Mouse (Mus musculus): ENCODE data around the gene Arrdc5. TPM values are rescaled to one million over a fixed set of nuclear protein-coding genes. Genes with fewer than 3 reads are reported as not detected.

Gene Arrdc5
- polyA plus RNA-seq, 1 experiment from 2014 or later = not detected

- Histone ChIP-seq H3K4me1 (peaks cover 27% of the 10 kb centered on the region), H3K4me3 (peak overlapping the region; percentile 53), H3K36me3 (peaks cover 29% of the 10 kb centered on the region), H3K4me2 (replicated peaks) (peak overlapping the region; percentile 76), H3K9me3 (no peaks in the 10 kb centered on the region), H3K27ac (peak overlapping the region; percentile 96), H3K27me3 (no peaks in the 10 kb centered on the region), H3K9ac (peak overlapping the region; percentile 63)
- 29% methylated on average over 3 of the region's 3 CpGs for WGBS
- ATAC-seq (ENCODE audit: insufficient number of reproducible peaks, insufficient read depth, low FRiP score, low TSS enrichment) = no peak
These were observed 11.2 kb downstream of the Arrdc5 start for GRCm38 (mm10) chr17:56288866-56289265.

GRCm38 (mm10) chr17:56287830-56288229 lies 12.3 kb downstream of the Arrdc5 start:
- H3K27me3 ChIP-seq = no peaks in the 10 kb centered on the region
- no peak overlapping the region for H3K4me3 ChIP-seq
- WGBS = 59% methylated on average over 3 of the region's 3 CpGs
- H3K36me3 ChIP-seq = peaks cover 34% of the 10 kb centered on the region
- H3K9ac ChIP-seq = no peak overlapping the region
- peak overlapping the region; percentile 32 for H3K27ac ChIP-seq
- peak overlapping the region; percentile 27 for H3K4me2 ChIP-seq (replicated peaks)
- peaks cover 27% of the 10 kb centered on the region for H3K4me1 ChIP-seq
- no peaks in the 10 kb centered on the region for H3K9me3 ChIP-seq
- no peak for ATAC-seq (ENCODE audit: insufficient number of reproducible peaks, insufficient read depth, low FRiP score, low TSS enrichment)

- Histone ChIP-seq H3K4me3 (no peak overlapping the region), H3K9me3 (no peaks in the 10 kb centered on the region), H3K27me3 (no peaks in the 10 kb centered on the region), H3K9ac (no peak overlapping the region), H3K27ac (no peak overlapping the region), H3K36me3 (peaks cover 47% of the 10 kb centered on the region), H3K4me1 (peaks cover 22% of the 10 kb centered on the region), H3K4me2 (replicated peaks) (no peak overlapping the region)
- 92% methylated on average over 11 of the region's 11 CpGs for WGBS
- no peak for ATAC-seq (ENCODE audit: insufficient number of reproducible peaks, insufficient read depth, low FRiP score, low TSS enrichment)
These were observed 14.1 kb downstream of the Arrdc5 start for GRCm38 (mm10) chr17:56285995-56286394.

- no peak overlapping the region for H3K4me3 ChIP-seq
These were observed 16.8 kb downstream of the Arrdc5 start for GRCm38 (mm10) chr17:56283316-56283715.

GRCm38 (mm10) chr17:56282802-56283201 lies 17.3 kb downstream of the Arrdc5 start:
- Histone ChIP-seq H3K9ac (no peak overlapping the region), H3K36me3 (peaks cover 63% of the 10 kb centered on the region)

More at GRCm38 (mm10) chr17:56283316-56283715, 16.8 kb downstream of the Arrdc5 start:
- 90% methylated on average over 8 of the region's 8 CpGs for WGBS
- Histone ChIP-seq H3K27me3 (no peaks in the 10 kb centered on the region), H3K36me3 (peaks cover 63% of the 10 kb centered on the region), H3K27ac (no peak overlapping the region), H3K9ac (no peak overlapping the region), H3K4me2 (replicated peaks) (no peak overlapping the region), H3K4me1 (peaks cover 12% of the 10 kb centered on the region), H3K9me3 (no peaks in the 10 kb centered on the region)
- no peak for ATAC-seq (ENCODE audit: insufficient number of reproducible peaks, insufficient read depth, low FRiP score, low TSS enrichment)

GRCm38 (mm10) chr17:56281193-56281592 lies 18.9 kb downstream of the Arrdc5 start:
- Histone ChIP-seq H3K4me2 (replicated peaks) (no peak overlapping the region), H3K9ac (no peak overlapping the region), H3K27ac (no peak overlapping the region), H3K9me3 (no peaks in the 10 kb centered on the region), H3K36me3 (peaks cover 56% of the 10 kb centered on the region), H3K4me3 (no peak overlapping the region), H3K27me3 (no peaks in the 10 kb centered on the region), H3K4me1 (peaks cover 12% of the 10 kb centered on the region; the same call in 1 of the 2 replicates)
- no peak for ATAC-seq (ENCODE audit: insufficient number of reproducible peaks, insufficient read depth, low FRiP score, low TSS enrichment)
- 91% methylated on average over 12 of the region's 12 CpGs for WGBS

More at GRCm38 (mm10) chr17:56282802-56283201, 17.3 kb downstream of the Arrdc5 start:
- ATAC-seq (ENCODE audit: insufficient number of reproducible peaks, insufficient read depth, low FRiP score, low TSS enrichment) = no peak
- H3K9me3 ChIP-seq = no peaks in the 10 kb centered on the region
- H3K27me3 ChIP-seq = no peaks in the 10 kb centered on the region
- peaks cover 7% of the 10 kb centered on the region for H3K4me1 ChIP-seq
- H3K4me3 ChIP-seq = no peak overlapping the region
- no peak overlapping the region for H3K27ac ChIP-seq
- no peak overlapping the region for H3K4me2 ChIP-seq (replicated peaks)
- 73% methylated on average over 4 of the region's 4 CpGs for WGBS

- 88% methylated on average over 12 of the region's 12 CpGs for WGBS
- Histone ChIP-seq H3K4me3 (no peak overlapping the region), H3K36me3 (peaks cover 40% of the 10 kb centered on the region)
These were observed 20.5 kb downstream of the Arrdc5 start for GRCm38 (mm10) chr17:56279481-56280155.

GRCm38 (mm10) chr17:56278340-56278739 lies 21.7 kb downstream of the Arrdc5 start:
- Histone ChIP-seq H3K36me3 (peaks cover 33% of the 10 kb centered on the region), H3K4me1 (peaks cover 12% of the 10 kb centered on the region; the same call in 1 of the 2 replicates), H3K27me3 (no peaks in the 10 kb centered on the region), H3K9ac (no peak overlapping the region), H3K27ac (no peak overlapping the region), H3K4me3 (no peak overlapping the region), H3K9me3 (no peaks in the 10 kb centered on the region), H3K4me2 (replicated peaks) (no peak overlapping the region)
- WGBS = 95% methylated on average over 5 of the region's 5 CpGs
- ATAC-seq (ENCODE audit: insufficient number of reproducible peaks, insufficient read depth, low FRiP score, low TSS enrichment) = no peak

More at GRCm38 (mm10) chr17:56279481-56280155, 20.5 kb downstream of the Arrdc5 start:
- H3K4me2 ChIP-seq (replicated peaks) = no peak overlapping the region
- ATAC-seq (ENCODE audit: insufficient number of reproducible peaks, insufficient read depth, low FRiP score, low TSS enrichment) = no peak
- H3K4me1 ChIP-seq = peaks cover 12% of the 10 kb centered on the region; the same call in 1 of the 2 replicates
- H3K9ac ChIP-seq = no peak overlapping the region
- no peak overlapping the region for H3K27ac ChIP-seq
- no peaks in the 10 kb centered on the region for H3K9me3 ChIP-seq
- H3K27me3 ChIP-seq = no peaks in the 10 kb centered on the region

- peak overlapping the region; percentile 64 for H3K4me2 ChIP-seq (replicated peaks)
- peaks cover 12% of the 10 kb centered on the region; the same call in 1 of the 2 replicates for H3K4me1 ChIP-seq
- no peaks in the 10 kb centered on the region for H3K9me3 ChIP-seq
- no peak for ATAC-seq (ENCODE audit: insufficient number of reproducible peaks, insufficient read depth, low FRiP score, low TSS enrichment)
- no peak overlapping the region for H3K9ac ChIP-seq
- H3K4me3 ChIP-seq = peak overlapping the region; percentile 45; the same call in 1 of the 2 replicates
- H3K27me3 ChIP-seq = no peaks in the 10 kb centered on the region
- H3K36me3 ChIP-seq = peaks cover 27% of the 10 kb centered on the region
- peak overlapping the region; percentile 82 for H3K27ac ChIP-seq
- 54% methylated on average over 2 of the region's 2 CpGs for WGBS
These were observed 22.6 kb downstream of the Arrdc5 start for GRCm38 (mm10) chr17:56277567-56277893.

- WGBS = 8% methylated on average over 18 of the region's 21 CpGs
These were observed 23.2 kb downstream of the Arrdc5 start, which contains the start of gene Ticam1 for GRCm38 (mm10) chr17:56276643-56277566. Ticam1 (minus strand) TSS chr17:56276786.

GRCm38 (mm10) chr17:56275842-56276480 lies 24.1 kb downstream of the Arrdc5 start:
- 28% methylated on average over 5 of the region's 5 CpGs for WGBS
- no peak for ATAC-seq (ENCODE audit: insufficient number of reproducible peaks, insufficient read depth, low FRiP score, low TSS enrichment)
- peak overlapping the region; percentile 45 for H3K4me3 ChIP-seq
- no peaks in the 10 kb centered on the region for H3K9me3 ChIP-seq
- H3K36me3 ChIP-seq = peaks cover 25% of the 10 kb centered on the region
- H3K4me1 ChIP-seq = peaks cover 12% of the 10 kb centered on the region; the same call in 1 of the 2 replicates
- H3K27me3 ChIP-seq = no peaks in the 10 kb centered on the region
- peak overlapping the region; percentile 56 for H3K9ac ChIP-seq
- peak overlapping the region; percentile 64 for H3K4me2 ChIP-seq (replicated peaks)
- peak overlapping the region; percentile 82 for H3K27ac ChIP-seq

More at GRCm38 (mm10) chr17:56276643-56277566, 23.2 kb downstream of the Arrdc5 start, which contains the start of gene Ticam1:
- Histone ChIP-seq H3K9ac (peak within 1 kb of the TSS; percentile 56), H3K36me3 (peaks cover 26% of the 10 kb centered on the region), H3K27me3 (no peaks in the 10 kb centered on the region), H3K4me1 (peaks cover 12% of the 10 kb centered on the region; the same call in 1 of the 2 replicates), H3K4me2 (replicated peaks) (peak within 1 kb of the TSS; percentile 64), H3K27ac (peak within 1 kb of the TSS; percentile 82), H3K9me3 (no peaks in the 10 kb centered on the region), H3K4me3 (peak within 1 kb of the TSS; percentile 45)
- peak; percentile 90 for ATAC-seq (ENCODE audit: insufficient number of reproducible peaks, insufficient read depth, low FRiP score, low TSS enrichment)
